Mouse (Mus musculus): ENCODE results near the gene Fnip1. TPM values are rescaled to one million over a fixed set of nuclear protein-coding genes. Genes with fewer than 3 reads are reported as not detected.
"Not testable (repeated sequence)": the region's sequence is repeated elsewhere in the genome, so short reads cannot be mapped to it uniquely, and the experiment has no call there.

Gene Fnip1
- polyA plus RNA-seq, 1 experiment from 2014 or later = 9.6 TPM

GRCm38 (mm10) chr11:54427695-54428352 is 10.2 kb upstream of the Fnip1 start:
- H3K9ac ChIP-seq = no peak overlapping the region
- no peak overlapping the region for H3K4me3 ChIP-seq
- no peaks in the 10 kb centered on the region for H3K9me3 ChIP-seq
- H3K4me1 ChIP-seq (replicated peaks) = peaks cover 8% of the 10 kb centered on the region; the same call in 1 of the 2 replicates
- H3K36me3 ChIP-seq = no peaks in the 10 kb centered on the region
- WGBS = 87% methylated on average over 12 of the region's 12 CpGs
- H3K27ac ChIP-seq (replicated peaks) = no peak overlapping the region
- no peak for ATAC-seq (ENCODE audit: low read depth)
- no peak overlapping the region for H3K4me2 ChIP-seq
- H3K27me3 ChIP-seq = no peaks in the 10 kb centered on the region

- no peak overlapping the region for H3K4me2 ChIP-seq
- WGBS = 33% methylated on average over 2 of the region's 2 CpGs
- peak overlapping the region; percentile 56 for H3K27ac ChIP-seq (replicated peaks)
- H3K27me3 ChIP-seq = no peaks in the 10 kb centered on the region
- H3K9me3 ChIP-seq = no peaks in the 10 kb centered on the region
- H3K4me3 ChIP-seq = no peak overlapping the region
- H3K4me1 ChIP-seq (replicated peaks) = peaks cover 8% of the 10 kb centered on the region; the same call in 1 of the 2 replicates
- no peaks in the 10 kb centered on the region for H3K36me3 ChIP-seq
- peak; percentile 61; the same call in 1 of the 2 replicates for ATAC-seq (ENCODE audit: low read depth)
- H3K9ac ChIP-seq = no peak overlapping the region
Observed at GRCm38 (mm10) chr11:54429224-54429623, 8.8 kb upstream of the Fnip1 start.

GRCm38 (mm10) chr11:54435797-54436196 is 2.2 kb upstream of the Fnip1 start:
- Histone ChIP-seq H3K27ac (replicated peaks) (no peak overlapping the region), H3K27me3 (no peaks in the 10 kb centered on the region), H3K9me3 (no peaks in the 10 kb centered on the region), H3K4me3 (no peak overlapping the region), H3K4me2 (no peak overlapping the region), H3K36me3 (no peaks in the 10 kb centered on the region), H3K4me1 (replicated peaks) (peaks cover 24% of the 10 kb centered on the region), H3K9ac (no peak overlapping the region)
- WGBS = 93% methylated on average over 1 of the region's 1 CpGs
- no peak for ATAC-seq (ENCODE audit: low read depth)

GRCm38 (mm10) chr11:54437310-54437822 is 633 bp upstream of the Fnip1 start:
- no peak for ATAC-seq (ENCODE audit: low read depth)
- WGBS = 66% methylated on average over 8 of the region's 8 CpGs
- H3K9me3 ChIP-seq = no peaks in the 10 kb centered on the region
- peak overlapping the region; percentile 91 for H3K4me3 ChIP-seq
- peak overlapping the region; percentile 69 for H3K9ac ChIP-seq
- no peaks in the 10 kb centered on the region for H3K36me3 ChIP-seq
- H3K4me2 ChIP-seq = peak overlapping the region; percentile 44
- H3K27ac ChIP-seq (replicated peaks) = peak overlapping the region; percentile 59; the same call in 1 of the 2 replicates
- peaks cover 33% of the 10 kb centered on the region for H3K4me1 ChIP-seq (replicated peaks)
- H3K27me3 ChIP-seq = no peaks in the 10 kb centered on the region

DNA sequence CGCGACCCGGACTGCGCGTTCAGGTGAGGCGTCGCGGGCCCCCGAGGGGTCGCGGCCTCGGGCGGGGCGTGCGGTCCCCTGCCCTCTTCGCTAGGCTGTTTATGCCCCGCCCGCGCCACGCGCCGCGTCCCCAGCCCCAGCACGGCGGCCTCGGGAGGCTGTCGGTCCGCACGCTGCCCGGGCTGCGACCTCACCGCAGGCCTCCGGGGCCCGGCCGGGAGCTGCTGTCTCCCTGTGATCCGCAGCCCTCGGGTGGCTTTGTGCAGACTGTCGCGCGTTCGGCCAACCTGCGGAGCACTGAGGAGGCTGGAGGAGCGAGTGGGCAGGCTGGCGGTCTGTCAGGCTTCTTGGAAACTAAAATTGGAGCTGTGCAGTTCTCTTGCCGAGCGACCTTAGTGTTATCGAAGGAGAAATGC is 375 bp downstream of the Fnip1 start:
- peaks cover 33% of the 10 kb centered on the region for H3K4me1 ChIP-seq (replicated peaks)
- peak overlapping the region; percentile 91 for H3K4me3 ChIP-seq
- H3K27ac ChIP-seq (replicated peaks) = peak overlapping the region; percentile 84
- no peaks in the 10 kb centered on the region for H3K27me3 ChIP-seq
- under 1% methylated on average over 47 of the region's 47 CpGs for WGBS
- H3K9me3 ChIP-seq = no peaks in the 10 kb centered on the region
- peak; percentile 88 for ATAC-seq (ENCODE audit: low read depth)
- peak overlapping the region; percentile 70 for H3K4me2 ChIP-seq
- H3K9ac ChIP-seq = peak overlapping the region; percentile 93
- no peaks in the 10 kb centered on the region for H3K36me3 ChIP-seq

DNA sequence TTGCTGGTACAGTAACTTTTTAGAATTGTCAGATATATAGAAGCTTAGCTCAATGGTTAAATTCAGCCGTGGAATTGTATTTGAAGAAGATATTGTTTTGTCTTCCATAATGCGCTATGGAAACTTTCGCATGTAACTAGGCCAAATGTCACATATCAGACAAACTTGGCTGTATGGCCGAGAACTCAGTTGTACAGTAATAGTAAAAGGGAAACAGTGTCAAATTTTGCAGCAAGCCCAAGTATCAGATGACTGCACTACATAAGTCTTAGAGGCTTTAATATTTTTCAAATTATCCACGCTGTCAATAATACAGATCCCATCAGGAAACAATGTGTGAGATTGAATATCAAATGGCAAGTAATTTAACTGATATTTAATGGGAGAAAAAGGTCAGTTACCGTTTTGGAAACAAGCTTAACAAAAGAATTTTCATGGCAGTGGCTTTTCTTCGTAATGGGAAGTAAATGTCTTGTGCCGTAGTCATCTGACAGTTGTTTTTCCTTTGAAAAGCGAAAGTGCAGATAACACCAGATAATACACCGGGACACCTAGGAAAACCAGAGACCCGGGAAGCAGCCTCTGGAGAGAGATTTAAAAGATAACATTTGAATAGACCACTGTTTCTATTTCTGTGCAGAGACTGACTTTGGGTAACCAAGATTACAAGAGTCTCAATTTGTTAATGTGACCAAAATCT is 1.1 kb downstream of the Fnip1 start:
- peak overlapping the region; percentile 93 for H3K9ac ChIP-seq
- no peak overlapping the region for H3K27ac ChIP-seq (replicated peaks)
- no peak for ATAC-seq (ENCODE audit: low read depth)

DNA sequence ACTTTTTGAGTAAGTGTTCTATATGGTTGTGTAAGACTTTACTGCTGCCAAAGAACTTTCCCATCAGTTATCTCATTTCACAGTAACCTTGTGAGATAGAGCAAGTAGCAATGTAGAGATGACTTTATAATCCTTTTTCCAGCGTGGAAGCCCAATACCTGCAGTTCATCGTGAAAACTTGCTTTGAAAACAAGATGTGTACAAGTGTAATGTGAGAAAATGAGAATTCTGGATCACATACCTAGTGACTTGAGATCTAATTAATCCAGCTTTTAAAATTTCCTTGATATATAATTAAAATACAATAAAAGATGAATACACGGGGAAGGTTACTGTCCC is 1.7 kb downstream of the Fnip1 start:
- Histone ChIP-seq H3K27ac (replicated peaks) (no peak overlapping the region), H3K4me2 (peak overlapping the region; percentile 70), H3K4me1 (replicated peaks) (peaks cover 33% of the 10 kb centered on the region), H3K36me3 (no peaks in the 10 kb centered on the region), H3K9me3 (no peaks in the 10 kb centered on the region), H3K4me3 (peak overlapping the region; percentile 91), H3K9ac (no peak overlapping the region), H3K27me3 (no peaks in the 10 kb centered on the region)
- WGBS = 64% methylated on average over 3 of the region's 3 CpGs
- ATAC-seq (ENCODE audit: low read depth) = no peak

More for the DNA sequence above, 1.1 kb downstream of the Fnip1 start:
- Histone ChIP-seq H3K9me3 (no peaks in the 10 kb centered on the region), H3K4me2 (peak overlapping the region; percentile 70), H3K4me1 (replicated peaks) (peaks cover 33% of the 10 kb centered on the region), H3K4me3 (peak overlapping the region; percentile 91), H3K27me3 (no peaks in the 10 kb centered on the region), H3K36me3 (no peaks in the 10 kb centered on the region)
- 48% methylated on average over 11 of the region's 11 CpGs for WGBS

DNA sequence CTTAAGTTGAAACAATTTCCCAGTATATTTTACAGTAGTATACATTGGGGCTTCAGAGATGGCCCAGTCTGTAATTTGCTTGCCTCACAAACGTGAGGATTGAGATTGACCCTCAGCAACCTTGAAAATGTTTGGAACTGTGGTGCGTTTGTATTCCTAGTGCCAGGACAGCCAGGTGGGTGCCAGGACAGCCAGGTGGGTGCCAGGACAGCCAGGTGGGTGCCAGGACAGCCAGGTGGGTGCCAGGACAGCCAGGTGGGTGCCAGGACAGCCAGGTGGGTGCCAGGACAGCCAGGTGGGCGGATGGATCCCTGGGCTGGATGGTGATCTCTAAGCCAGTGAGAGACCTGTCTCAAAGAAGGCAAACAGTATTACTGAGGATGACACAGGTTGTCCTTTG is 12.8 kb downstream of the Fnip1 start:
- not testable (repeated sequence) for H3K4me3 ChIP-seq

DNA sequence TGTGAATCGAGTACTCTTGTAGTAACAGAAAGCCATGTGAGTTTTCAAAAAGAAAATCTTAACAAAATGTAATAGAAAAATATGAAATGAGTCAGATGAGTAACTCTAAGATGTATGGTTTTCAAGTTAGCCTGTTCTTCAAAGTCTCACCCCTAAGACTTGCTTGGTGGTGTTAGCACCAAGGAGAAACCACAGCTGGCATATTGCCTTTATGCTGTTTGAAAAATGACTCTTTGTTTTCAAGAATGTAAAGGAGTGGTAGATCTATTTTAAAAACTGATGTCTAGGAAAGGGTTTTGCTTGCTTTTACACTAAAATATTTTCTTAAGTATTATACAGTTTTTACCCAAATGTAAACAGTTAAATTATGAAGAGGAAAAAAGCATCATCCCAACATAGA is 16.5 kb downstream of the Fnip1 start:
- 80% methylated on average over 1 of the region's 1 CpGs for WGBS
- Histone ChIP-seq H3K4me1 (replicated peaks) (no peaks in the 10 kb centered on the region), H3K9ac (no peak overlapping the region), H3K4me3 (no peak overlapping the region), H3K9me3 (no peaks in the 10 kb centered on the region), H3K4me2 (no peak overlapping the region), H3K27me3 (no peaks in the 10 kb centered on the region), H3K36me3 (no peaks in the 10 kb centered on the region), H3K27ac (replicated peaks) (no peak overlapping the region)
- no peak for ATAC-seq (ENCODE audit: low read depth)

More for the DNA sequence above, 12.8 kb downstream of the Fnip1 start:
- not testable (repeated sequence) for H3K4me1 ChIP-seq (replicated peaks); H3K36me3 ChIP-seq; H3K9ac ChIP-seq; H3K9me3 ChIP-seq; H3K27ac ChIP-seq (replicated peaks); ATAC-seq (ENCODE audit: low read depth); H3K27me3 ChIP-seq; H3K4me2 ChIP-seq
- WGBS = 92% methylated on average over 3 of the region's 3 CpGs

DNA sequence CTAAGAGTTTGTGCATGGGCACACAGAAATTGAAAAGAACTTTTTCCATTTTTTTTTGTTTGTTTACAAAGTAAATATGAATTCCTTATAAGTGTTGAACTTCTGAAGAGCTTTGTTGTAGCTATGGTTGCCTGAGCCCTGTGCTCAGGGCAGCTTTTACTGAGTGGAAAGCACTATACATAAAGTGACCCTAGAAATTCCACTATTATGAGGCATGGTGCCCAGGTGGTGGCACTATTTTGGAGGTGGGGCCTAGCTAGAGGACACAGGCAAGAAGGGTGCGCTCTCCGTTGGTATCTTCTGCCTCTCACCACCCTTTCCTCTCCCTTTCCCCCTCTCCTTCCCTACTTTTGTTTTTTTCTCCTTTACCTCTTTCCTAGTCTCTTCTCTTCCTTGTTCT is 18.9 kb downstream of the Fnip1 start:
- no peak for ATAC-seq (ENCODE audit: low read depth)
- Histone ChIP-seq H3K27me3 (no peaks in the 10 kb centered on the region), H3K4me2 (no peak overlapping the region), H3K4me3 (no peak overlapping the region), H3K36me3 (no peaks in the 10 kb centered on the region), H3K27ac (replicated peaks) (no peak overlapping the region), H3K4me1 (replicated peaks) (no peaks in the 10 kb centered on the region), H3K9me3 (no peaks in the 10 kb centered on the region), H3K9ac (no peak overlapping the region)
- 74% methylated on average over 2 of the region's 2 CpGs for WGBS

DNA sequence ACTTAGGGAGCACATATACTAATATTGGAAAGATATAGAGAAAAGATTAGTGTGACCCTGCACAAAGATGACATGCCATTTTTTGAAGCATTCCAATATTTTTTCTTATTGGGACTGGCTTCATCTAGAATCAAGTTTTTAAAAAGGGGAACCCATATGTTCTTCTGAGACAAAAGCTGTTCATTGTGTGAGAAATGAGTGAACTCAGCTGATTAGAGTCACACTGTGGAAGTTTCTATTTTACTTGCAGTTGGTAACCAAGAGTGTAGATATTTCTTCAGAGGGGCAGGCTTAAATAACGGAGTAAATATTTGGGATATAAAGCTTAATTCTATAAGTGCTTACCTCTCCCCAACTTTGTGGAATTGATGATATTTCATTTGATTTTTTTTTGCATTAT is 20.2 kb downstream of the Fnip1 start:
- 96% methylated on average over 1 of the region's 1 CpGs for WGBS
- Histone ChIP-seq H3K36me3 (peaks cover 3% of the 10 kb centered on the region; the same call in 1 of the 2 replicates), H3K27ac (replicated peaks) (no peak overlapping the region), H3K4me3 (no peak overlapping the region), H3K27me3 (no peaks in the 10 kb centered on the region), H3K9ac (no peak overlapping the region), H3K9me3 (no peaks in the 10 kb centered on the region), H3K4me1 (replicated peaks) (no peaks in the 10 kb centered on the region), H3K4me2 (no peak overlapping the region)
- no peak for ATAC-seq (ENCODE audit: low read depth)

DNA sequence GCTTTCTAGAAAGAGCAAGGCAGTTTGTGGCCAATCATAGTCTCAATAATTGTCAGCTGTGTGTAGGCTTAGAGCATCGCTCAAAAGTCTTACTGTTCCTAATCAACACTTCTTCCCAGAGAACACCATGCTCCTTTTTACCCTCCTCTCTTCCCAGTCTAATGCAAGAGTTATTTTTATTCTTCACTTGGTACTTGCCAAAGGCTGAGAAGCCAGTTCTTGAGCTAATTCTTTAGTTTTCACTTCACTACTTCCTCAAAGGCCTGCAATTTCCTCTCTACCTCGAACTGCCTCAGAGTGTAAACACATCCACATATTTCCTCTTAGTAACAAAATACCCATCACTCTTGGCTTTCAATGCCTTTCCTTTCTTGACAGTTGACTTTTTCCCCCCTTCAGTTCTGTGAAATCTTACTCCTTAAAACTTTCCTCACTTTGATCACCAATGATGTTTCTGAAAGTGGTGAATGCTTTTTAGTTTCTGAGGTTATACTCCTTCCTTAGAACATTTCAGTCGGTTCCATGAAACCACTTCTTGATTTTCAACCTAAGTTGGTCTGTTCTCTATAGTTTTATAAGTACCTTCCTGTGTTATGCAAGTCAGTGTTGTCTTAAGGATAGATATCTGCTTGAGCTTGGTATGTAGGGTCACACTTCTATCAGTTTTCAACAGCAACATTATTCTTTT is 26.7 kb downstream of the Fnip1 start:
- no peak overlapping the region for H3K27ac ChIP-seq (replicated peaks)
- no peak overlapping the region for H3K4me2 ChIP-seq
- H3K4me1 ChIP-seq (replicated peaks) = no peaks in the 10 kb centered on the region
- H3K9ac ChIP-seq = no peak overlapping the region
- WGBS = 80% methylated on average over 3 of the region's 3 CpGs
- H3K36me3 ChIP-seq = peaks cover 3% of the 10 kb centered on the region; the same call in 1 of the 2 replicates
- no peak overlapping the region for H3K4me3 ChIP-seq
- H3K27me3 ChIP-seq = no peaks in the 10 kb centered on the region
- H3K9me3 ChIP-seq = no peaks in the 10 kb centered on the region
- no peak for ATAC-seq (ENCODE audit: low read depth)
